Mouse (Mus musculus) thymus, postnatal 14 days (tissue): Measurements from ENCODE around the gene Enox2.
"Not testable (repeated sequence)": the region's sequence is repeated elsewhere in the genome, so short reads cannot be mapped to it uniquely, and the experiment has no call there.

Experiments used
- DNase-seq: peaks from one replicate; pipeline ENCODE4 v3.0.0; 2021

The Enox2 gene

GRCm38 (mm10) chrX:49287700-49288563, at the start of gene Enox2:
Gene Enox2 (minus strand): TSS chrX:49288259.
- DNase-seq = peak; percentile 77

GRCm38 (mm10) chrX:49309496-49309895, 21.4 kb upstream of the Enox2 start:
- DNase-seq = peak; percentile 26

- DNase-seq = peak; percentile 17
These were observed 18.6 kb upstream of the Enox2 start for GRCm38 (mm10) chrX:49306659-49307058.

- DNase-seq = no peak
These were observed 8.0 kb downstream of the Enox2 start for GRCm38 (mm10) chrX:49279918-49280586.

- no peak for DNase-seq
These were observed 14.5 kb downstream of the Enox2 start for GRCm38 (mm10) chrX:49273487-49274042.

GRCm38 (mm10) chrX:49250816-49251215, 37.2 kb downstream of the Enox2 start:
- no peak for DNase-seq

GRCm38 (mm10) chrX:49225792-49226426, 62.1 kb downstream of the Enox2 start:
- no peak for DNase-seq

GRCm38 (mm10) chrX:49216422-49216821, 71.6 kb downstream of the Enox2 start:
- no peak for DNase-seq

GRCm38 (mm10) chrX:49196386-49196785, 91.7 kb downstream of the Enox2 start:
- no peak for DNase-seq

- DNase-seq = no peak
These were observed 106.9 kb downstream of the Enox2 start for GRCm38 (mm10) chrX:49181136-49181535.

GRCm38 (mm10) chrX:49178670-49179069, 109.4 kb downstream of the Enox2 start:
- DNase-seq = no peak

GRCm38 (mm10) chrX:49154280-49154679, 133.8 kb downstream of the Enox2 start:
- no peak for DNase-seq

- DNase-seq = no peak
These were observed 163.2 kb downstream of the Enox2 start for GRCm38 (mm10) chrX:49124774-49125429.

- no peak for DNase-seq
These were observed 171.6 kb downstream of the Enox2 start for GRCm38 (mm10) chrX:49116465-49116864.

GRCm38 (mm10) chrX:49112412-49112811, 175.6 kb downstream of the Enox2 start:
- no peak for DNase-seq

- not testable (repeated sequence) for DNase-seq
These were observed 187.5 kb downstream of the Enox2 start for GRCm38 (mm10) chrX:49100542-49100941.

- no peak for DNase-seq
These were observed 191.8 kb downstream of the Enox2 start for GRCm38 (mm10) chrX:49096249-49096648.

- DNase-seq = no peak
These were observed 213.0 kb downstream of the Enox2 start for GRCm38 (mm10) chrX:49075055-49075454.

- DNase-seq = no peak
These were observed 214.5 kb downstream of the Enox2 start for GRCm38 (mm10) chrX:49073563-49073962.

- no peak for DNase-seq
These were observed 242.9 kb downstream of the Enox2 start for GRCm38 (mm10) chrX:49045118-49045517.

- no peak for DNase-seq
These were observed 278.3 kb downstream of the Enox2 start for GRCm38 (mm10) chrX:49009746-49010145.

GRCm38 (mm10) chrX:49005655-49006054, 282.4 kb downstream of the Enox2 start:
- DNase-seq = no peak

GRCm38 (mm10) chrX:49002892-49003291, 285.2 kb downstream of the Enox2 start:
- DNase-seq = no peak
